Mouse (Mus musculus) lung, embryonic 15.5 days (tissue): Measurements from ENCODE around the gene Olfm2. TPM values are rescaled to one million over a fixed set of nuclear protein-coding genes. Genes with fewer than 3 reads are reported as not detected.
A peak's percentile ranks its signal among the peaks of the same experiment; 100 is the strongest.
"Not testable (repeated sequence)": the region's sequence is repeated elsewhere in the genome, so short reads cannot be mapped to it uniquely, and the experiment has no call there.

Experiments used
- ATAC-seq: fragments of 200-750 bp; cut with Nextera tagmentation; 2 replicates; pipeline ENCODE4 v1.8.0; 2017; ENCODE audit warnings: moderate number of reproducible peaks, borderline replicate concordance; ENCODE audit not compliant: low FRiP score, low TSS enrichment; ENCODE audit errors: extremely low read depth
- H3K27ac ChIP-seq: fragments of 300-500 bp; sonication (generic); 2 replicates; pipeline ENCODE4 v1.5.1; 2015; ENCODE audit warnings: moderate library complexity, mild to moderate bottlenecking, inconsistent platforms
- H3K27me3 ChIP-seq: fragments of 300-500 bp; sonication (generic); 2 replicates; pipeline ENCODE4 v1.6.1; 2015; ENCODE audit warnings: inconsistent platforms
- H3K36me3 ChIP-seq: fragments of 300-500 bp; sonication (generic); 2 replicates; pipeline ENCODE4 v1.6.1; 2015; ENCODE audit warnings: inconsistent platforms
- H3K4me1 ChIP-seq: fragments of 300-500 bp; sonication (generic); 2 replicates; pipeline ENCODE4 v1.6.1; 2015; ENCODE audit warnings: inconsistent platforms
- H3K4me2 ChIP-seq: fragments of 300-500 bp; sonication (generic); 2 replicates; pipeline ENCODE4 v1.6.1; 2015; ENCODE audit warnings: inconsistent platforms, mild to moderate bottlenecking, moderate library complexity
- H3K4me3 ChIP-seq: fragments of 300-500 bp; sonication (generic); 2 replicates; pipeline ENCODE4 v1.5.1; 2015; ENCODE audit warnings: mild to moderate bottlenecking, inconsistent platforms
- H3K9ac ChIP-seq: fragments of 300-500 bp; sonication (generic); 2 replicates; pipeline ENCODE4 v1.6.1; 2015; ENCODE audit warnings: inconsistent platforms
- H3K9me3 ChIP-seq: fragments of 300-500 bp; sonication (generic); 2 replicates; pipeline ENCODE4 v1.6.1; 2016; ENCODE audit warnings: inconsistent platforms
- WGBS: fragments of 180-500 bp; shearing (Covaris S2); methylation state at CpG from one replicate; pipeline ENCODE4 v1.1.7; 2015; 5-methylcytosine and 5-hydroxymethylcytosine counted together
- polyA plus RNA-seq: library from polyadenylated mRNA; unstranded; fragments of >200 nt; fragmentation: Nextera tagmentation; extraction: Ambion mirVana; gene quantifications from 2 replicates; pipeline ENCODE4 v1.2.1, GENCODE M21; 2015

Gene Olfm2
- polyA plus RNA-seq, 1 experiment from 2014 or later, result 2.7 TPM

DNA sequence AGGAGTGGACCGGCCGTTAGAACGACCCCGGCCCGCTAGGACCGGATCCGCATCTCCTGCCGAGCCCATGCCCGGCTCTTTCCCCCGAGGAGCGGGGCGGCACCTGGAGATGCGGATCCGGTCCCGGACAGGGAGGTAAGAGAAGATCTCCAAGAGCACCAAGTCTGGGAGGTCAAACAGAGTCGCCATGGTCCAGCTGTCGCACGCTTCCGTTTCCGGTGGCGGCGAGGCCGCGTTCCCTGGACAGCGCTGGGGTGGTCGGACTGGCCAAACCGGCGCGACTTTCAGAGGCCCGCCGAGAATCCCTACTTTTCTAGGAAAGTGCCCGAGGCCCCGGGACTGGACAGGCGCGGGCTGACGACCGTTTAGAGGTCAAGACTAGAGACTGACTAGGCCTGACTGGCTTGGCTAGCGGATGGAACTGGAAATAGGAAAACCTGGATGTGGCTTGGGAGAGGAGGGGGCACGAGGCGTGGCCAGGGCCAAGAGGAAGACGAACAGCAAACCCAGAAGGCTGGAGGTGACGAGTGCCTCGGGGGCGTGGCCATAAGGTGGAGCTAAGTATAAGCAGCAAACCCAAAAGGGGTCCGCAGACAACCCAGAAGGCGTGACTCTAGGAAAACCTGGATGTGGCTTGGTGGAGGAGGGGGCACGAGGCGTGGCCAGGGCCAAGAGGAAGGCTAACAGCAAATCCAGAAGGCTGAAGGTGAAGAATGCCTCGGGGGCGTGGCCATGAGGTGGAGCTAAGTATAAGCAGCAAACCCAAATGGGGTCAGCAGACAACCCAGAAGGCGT is 103.9 kb downstream of the Olfm2 start, which contains the start of gene Ubl5:
Gene Ubl5, plus strand, starts transcription at position 778 of the 795 bp plus-strand sequence.
- peak within 1 kb of the TSS; percentile 98 for H3K27ac ChIP-seq
- H3K9me3 ChIP-seq, result no peaks in the 10 kb centered on the region
- peaks cover 31% of the 10 kb centered on the region for H3K4me1 ChIP-seq
- ATAC-seq, result peak; percentile 96
- H3K4me2 ChIP-seq, result peak within 1 kb of the TSS; percentile 95
- H3K4me3 ChIP-seq, result peak within 1 kb of the TSS; percentile 63
- H3K27me3 ChIP-seq, result no peaks in the 10 kb centered on the region
- peaks cover 33% of the 10 kb centered on the region; the same call in 1 of the 2 replicates for H3K36me3 ChIP-seq
- peak within 1 kb of the TSS; percentile 79 for H3K9ac ChIP-seq
- under 1% methylated on average over 51 of the region's 51 CpGs for WGBS

DNA sequence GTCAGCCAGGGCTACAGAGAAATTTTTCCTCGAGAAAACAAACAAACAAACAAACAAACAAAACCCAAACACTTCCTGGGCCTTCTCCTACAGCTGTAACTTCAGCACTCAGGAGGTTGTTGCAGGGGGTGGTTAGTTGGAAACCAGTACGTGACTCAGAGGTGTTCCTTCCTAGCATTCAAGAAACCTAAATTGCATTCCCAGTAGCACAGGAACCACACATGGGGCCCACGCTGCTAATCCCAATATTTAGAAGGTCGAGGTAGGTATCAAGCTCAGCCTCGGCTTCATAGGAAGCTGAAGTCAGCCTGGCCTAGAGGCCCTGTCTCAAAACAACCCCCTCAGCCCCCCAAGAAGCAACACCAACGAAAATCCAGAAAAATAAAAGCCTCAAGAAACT is 104.6 kb downstream of the Olfm2 start:
- Histone ChIP-seq H3K27ac (peak overlapping the region; percentile 98; the same call in 1 of the 2 replicates), H3K36me3 (peaks cover 25% of the 10 kb centered on the region; the same call in 1 of the 2 replicates), H3K4me2 (peak overlapping the region; percentile 95), H3K9me3 (no peaks in the 10 kb centered on the region), H3K27me3 (no peaks in the 10 kb centered on the region), H3K4me1 (peaks cover 31% of the 10 kb centered on the region), H3K9ac (peak overlapping the region; percentile 79), H3K4me3 (peak overlapping the region; percentile 63)
- ATAC-seq, result no peak
- WGBS, result 10% methylated on average over 6 of the region's 6 CpGs

DNA sequence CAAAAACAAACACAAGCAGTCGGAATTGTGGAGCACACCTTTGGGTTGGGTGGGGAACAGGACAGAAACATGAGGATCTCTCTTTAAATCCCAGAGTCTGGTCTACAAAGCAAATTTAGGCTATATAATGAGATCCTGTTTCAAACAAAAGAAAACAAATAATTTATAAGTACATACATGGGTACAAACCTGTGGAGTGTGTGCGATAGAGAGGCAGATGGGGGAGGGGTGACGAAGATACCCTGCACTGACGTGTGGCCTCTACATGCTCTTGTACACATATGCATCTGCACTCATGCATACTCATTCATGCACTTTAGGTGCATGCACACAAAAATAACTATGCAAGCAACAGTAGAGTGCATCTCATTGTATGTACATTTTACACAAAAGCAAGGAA is 106.7 kb downstream of the Olfm2 start:
- Histone ChIP-seq H3K4me1 (peaks cover 19% of the 10 kb centered on the region), H3K9me3 (no peaks in the 10 kb centered on the region), H3K4me3 (no peak overlapping the region), H3K27me3 (no peaks in the 10 kb centered on the region), H3K36me3 (peaks cover 17% of the 10 kb centered on the region; the same call in 1 of the 2 replicates), H3K9ac (no peak overlapping the region), H3K4me2 (no peak overlapping the region), H3K27ac (no peak overlapping the region)
- ATAC-seq, result no peak
- 86% methylated on average over 4 of the region's 4 CpGs for WGBS

DNA sequence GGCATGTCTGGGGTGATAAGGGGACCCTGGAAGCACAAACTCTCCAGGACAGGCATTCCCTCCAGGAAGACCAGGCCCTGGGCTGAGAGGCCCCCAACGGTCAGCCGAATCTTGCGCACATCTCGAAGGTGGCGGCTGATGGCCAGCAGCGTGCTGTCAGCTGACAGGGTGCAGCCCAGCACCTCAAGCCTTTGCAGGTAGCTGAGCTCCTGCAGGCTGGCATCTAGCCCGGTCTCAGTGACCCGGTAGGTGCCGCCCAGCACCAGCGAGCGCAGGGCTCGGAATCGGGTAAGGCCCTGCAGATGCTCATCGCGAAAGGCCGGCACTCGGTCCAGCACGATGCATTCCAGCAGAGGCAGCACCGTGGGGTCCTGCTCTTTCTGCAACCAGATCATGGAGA is 107.6 kb downstream of the Olfm2 start:
- no peak overlapping the region for H3K4me3 ChIP-seq
- ATAC-seq, result no peak

DNA sequence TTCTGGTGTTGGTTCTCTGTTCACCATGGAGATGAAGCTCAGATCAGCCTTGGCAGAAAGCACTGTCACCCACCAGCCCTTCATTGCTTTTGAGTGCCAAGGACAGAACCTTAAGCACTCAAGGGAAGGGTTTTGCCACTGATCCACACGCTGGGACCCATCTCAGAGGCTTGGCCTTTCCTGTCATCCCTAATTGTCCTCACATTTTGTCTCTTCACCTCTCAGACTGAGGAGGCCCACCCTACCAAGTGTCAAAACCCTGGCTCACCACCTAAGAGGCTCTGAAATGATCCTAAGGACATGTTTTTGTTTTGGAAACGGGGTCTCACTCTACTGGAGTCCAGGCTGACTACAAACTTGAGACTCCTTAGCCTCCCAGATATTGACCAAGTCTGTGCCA is 109.4 kb downstream of the Olfm2 start:
- peaks cover 13% of the 10 kb centered on the region for H3K4me1 ChIP-seq
- H3K9me3 ChIP-seq, result no peaks in the 10 kb centered on the region
- H3K27me3 ChIP-seq, result no peaks in the 10 kb centered on the region
- H3K36me3 ChIP-seq, result peaks cover 17% of the 10 kb centered on the region; the same call in 1 of the 2 replicates
- 79% methylated on average over 2 of the region's 2 CpGs for WGBS
- no peak overlapping the region for H3K4me2 ChIP-seq
- no peak overlapping the region for H3K9ac ChIP-seq
- no peak overlapping the region for H3K4me3 ChIP-seq
- no peak overlapping the region for H3K27ac ChIP-seq
- ATAC-seq, result no peak

More for the DNA sequence above, 107.6 kb downstream of the Olfm2 start:
- WGBS, result 94% methylated on average over 19 of the region's 19 CpGs
- no peak overlapping the region for H3K27ac ChIP-seq
- no peak overlapping the region for H3K4me2 ChIP-seq
- no peak overlapping the region for H3K9ac ChIP-seq
- peaks cover 17% of the 10 kb centered on the region; the same call in 1 of the 2 replicates for H3K36me3 ChIP-seq
- peaks cover 15% of the 10 kb centered on the region for H3K4me1 ChIP-seq
- H3K9me3 ChIP-seq, result no peaks in the 10 kb centered on the region
- H3K27me3 ChIP-seq, result no peaks in the 10 kb centered on the region

DNA sequence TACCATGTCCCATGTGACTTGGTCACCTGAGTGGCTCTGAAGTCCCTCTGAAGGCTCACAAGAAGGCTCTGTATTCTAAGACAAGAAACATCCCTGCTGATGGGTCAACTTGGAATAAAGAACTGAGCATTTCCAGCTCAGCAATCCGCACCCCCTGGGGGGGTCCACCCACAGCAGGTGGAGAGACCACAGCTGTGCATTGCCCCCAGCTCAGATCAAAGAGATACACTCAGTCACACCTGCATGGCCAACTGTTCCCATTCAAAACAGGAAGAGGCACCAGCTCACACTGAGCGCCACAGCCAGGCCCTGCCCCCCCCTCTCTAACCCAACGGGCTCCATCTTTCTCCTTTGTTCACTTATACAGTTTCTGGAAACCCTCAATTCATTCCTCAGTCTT is 109.9 kb downstream of the Olfm2 start:
- 74% methylated on average over 3 of the region's 3 CpGs for WGBS
- Histone ChIP-seq H3K9ac (no peak overlapping the region), H3K4me2 (no peak overlapping the region), H3K36me3 (peaks cover 17% of the 10 kb centered on the region; the same call in 1 of the 2 replicates), H3K4me3 (no peak overlapping the region), H3K4me1 (peaks cover 7% of the 10 kb centered on the region), H3K27me3 (no peaks in the 10 kb centered on the region), H3K27ac (no peak overlapping the region), H3K9me3 (no peaks in the 10 kb centered on the region)
- ATAC-seq, result peak; percentile 36; the same call in 1 of the 2 replicates

DNA sequence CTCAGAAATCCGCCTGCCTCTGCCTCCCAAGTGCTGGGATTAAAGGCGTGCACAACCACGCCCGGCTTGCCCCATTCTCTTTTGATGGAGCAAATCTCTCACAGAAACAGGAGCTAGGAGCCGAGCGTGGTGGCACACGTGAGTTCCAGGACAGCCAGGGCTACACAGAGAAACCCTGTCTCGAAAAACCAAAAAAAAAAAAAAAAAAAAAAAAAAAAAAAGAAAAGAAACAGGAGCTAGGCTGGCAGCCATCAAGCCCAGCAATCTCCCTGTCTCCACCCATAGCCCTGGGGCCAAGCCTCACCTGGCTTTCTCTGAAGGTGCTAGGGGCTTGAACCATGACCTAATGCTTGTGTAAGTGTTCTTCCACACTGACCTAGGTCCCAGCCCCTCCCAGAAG is 110.5 kb downstream of the Olfm2 start:
- H3K4me3 ChIP-seq, H3K4me1 ChIP-seq, H3K9ac ChIP-seq, ATAC-seq, H3K4me2 ChIP-seq, H3K9me3 ChIP-seq, H3K27me3 ChIP-seq, H3K27ac ChIP-seq: not testable (repeated sequence)
- WGBS, result 89% methylated on average over 8 of the region's 8 CpGs
- H3K36me3 ChIP-seq, result peaks cover 17% of the 10 kb centered on the region; the same call in 1 of the 2 replicates

DNA sequence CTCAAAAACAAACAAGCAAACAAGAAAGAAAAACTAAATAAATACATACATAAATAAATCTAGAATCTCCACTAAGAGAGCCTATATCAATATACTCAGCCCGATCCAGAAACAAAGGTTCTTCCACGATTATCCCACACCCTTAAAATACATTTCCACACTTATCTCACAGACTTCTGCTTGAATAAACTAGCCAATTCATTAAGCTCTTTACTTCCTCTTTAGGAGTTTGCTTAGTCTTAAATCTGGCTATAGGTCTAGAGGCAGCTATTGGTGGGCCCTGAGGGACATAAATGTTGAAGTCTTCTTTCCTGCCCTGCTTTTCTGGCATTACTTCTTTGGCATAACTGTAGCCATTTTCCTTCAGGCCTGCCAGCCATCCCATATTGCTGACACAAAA is 114.8 kb downstream of the Olfm2 start:
- H3K9ac ChIP-seq, result no peak overlapping the region
- H3K4me1 ChIP-seq, result no peaks in the 10 kb centered on the region
- H3K9me3 ChIP-seq, result no peaks in the 10 kb centered on the region
- H3K36me3 ChIP-seq, result no peaks in the 10 kb centered on the region
- no peaks in the 10 kb centered on the region for H3K27me3 ChIP-seq
- ATAC-seq, result no peak
- WGBS, result 89% methylated on average over 2 of the region's 2 CpGs
- H3K4me3 ChIP-seq, result no peak overlapping the region
- H3K27ac ChIP-seq, result no peak overlapping the region
- no peak overlapping the region for H3K4me2 ChIP-seq

Other genes with a start within 250 kb of the Olfm2 start
- gene Zfp266, start 224.9 kb downstream of the Olfm2 start, polyA plus RNA-seq, result 103 and 107 TPM in 2 replicates
- gene Zfp846, start 165.1 kb downstream of the Olfm2 start, polyA plus RNA-seq, result 14.9 and 17.7 TPM in 2 replicates
- 369 and 383 TPM in 2 replicates for gene Ubl5, start 103.5 kb downstream of the Olfm2 start, polyA plus RNA-seq
- 18.5 and 20.8 TPM in 2 replicates for gene Fbxl12, start 101.6 kb downstream of the Olfm2 start, polyA plus RNA-seq
- 51.8 and 54.8 TPM in 2 replicates for gene Pin1, start 94.3 kb downstream of the Olfm2 start, polyA plus RNA-seq
- gene Col5a3, start 68.7 kb upstream of the Olfm2 start, polyA plus RNA-seq, result 0.99 and 1.4 TPM in 2 replicates
- not detected in 2 replicates for gene Rdh8, start 72.2 kb upstream of the Olfm2 start, polyA plus RNA-seq
- 15.7 and 18.6 TPM in 2 replicates for gene A230050P20Rik, start 122.3 kb upstream of the Olfm2 start, polyA plus RNA-seq
- 2.8 and 3.4 TPM in 2 replicates for gene Angptl6, start 133.4 kb upstream of the Olfm2 start, polyA plus RNA-seq
- 67.3 and 71.3 TPM in 2 replicates for gene Ppan, start 141.8 kb upstream of the Olfm2 start, polyA plus RNA-seq
- gene Eif3g, start 152.3 kb upstream of the Olfm2 start, polyA plus RNA-seq, result 281 and 294 TPM in 2 replicates
- gene Dnmt1, start 213.5 kb upstream of the Olfm2 start, polyA plus RNA-seq, result 101 and 104 TPM in 2 replicates
- 63.4 and 65.2 TPM in 2 replicates for gene S1pr2, start 230.4 kb upstream of the Olfm2 start, polyA plus RNA-seq